Mouse (Mus musculus): Measurements from ENCODE around the gene Uqcc1.

DNA sequence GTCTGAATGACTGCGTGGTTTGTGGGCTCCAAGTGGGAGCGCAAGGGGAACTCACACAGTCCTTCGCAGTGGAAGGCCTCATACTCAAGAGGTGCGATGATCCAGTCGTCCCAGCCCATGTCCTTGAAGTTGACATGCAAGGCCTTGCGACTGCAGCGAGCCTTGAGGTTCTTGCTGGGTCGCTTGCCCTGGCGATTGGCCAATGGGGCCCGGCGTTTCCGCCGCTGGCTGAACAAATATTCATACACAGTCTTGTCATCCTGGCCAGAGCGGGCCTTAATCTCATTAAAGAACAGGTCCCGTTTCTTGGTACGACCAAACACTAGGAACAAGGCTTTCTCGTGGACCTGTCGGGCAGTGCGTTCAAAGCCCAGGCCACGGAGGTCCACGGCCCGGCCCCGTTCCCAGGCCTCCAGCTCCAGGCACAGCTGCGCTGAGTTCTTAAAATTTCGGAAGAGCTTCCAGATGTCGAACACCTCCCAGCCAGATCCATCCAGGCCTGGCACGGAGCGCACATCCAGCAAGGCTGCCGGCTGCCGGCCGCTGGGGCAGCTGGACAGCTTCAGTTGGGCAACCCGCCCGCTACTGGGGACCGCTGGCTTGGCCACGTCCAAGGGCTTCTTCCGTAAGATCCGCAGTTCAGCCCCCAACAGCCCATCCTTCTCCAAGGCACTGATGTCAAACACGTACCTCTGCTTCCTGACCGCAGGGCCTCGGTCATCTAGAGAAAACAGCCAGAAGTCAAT lies 11.8 kb upstream of the Uqcc1 start:
- TF ChIP-seq CTCF (IDR thresholded peaks at IDR 0.05; ENCODE audit: borderline replicate concordance, control insufficient read depth, extremely low read depth, insufficient read depth, low read length, poor library complexity): no peak
- no peak for TF ChIP-seq POLR2A (IDR thresholded peaks at IDR 0.05; ENCODE audit: control insufficient read depth, extremely low read depth, insufficient read depth, low read length, poor library complexity)

Measured in thymus, adult 2 months (tissue).